Mouse (Mus musculus) mammary gland, adult 2 months (tissue): ENCODE measurements around the gene Gm3173. TPM values are rescaled to one million over a fixed set of nuclear protein-coding genes. Genes with fewer than 3 reads are reported as not detected.

ENCODE experiments used
- polyA plus RNA-seq: library from polyadenylated mRNA; depleted of rRNA; stranded (reverse); fragments of >200 nt; gene quantifications from 2 replicates; pipeline ENCODE4 v1.2.3, GENCODE M21; 2012; ENCODE audit warnings: low replicate concordance; rRNA removed

The Gm3173 gene
- polyA plus RNA-seq: not detected in 2 replicates

DNA sequence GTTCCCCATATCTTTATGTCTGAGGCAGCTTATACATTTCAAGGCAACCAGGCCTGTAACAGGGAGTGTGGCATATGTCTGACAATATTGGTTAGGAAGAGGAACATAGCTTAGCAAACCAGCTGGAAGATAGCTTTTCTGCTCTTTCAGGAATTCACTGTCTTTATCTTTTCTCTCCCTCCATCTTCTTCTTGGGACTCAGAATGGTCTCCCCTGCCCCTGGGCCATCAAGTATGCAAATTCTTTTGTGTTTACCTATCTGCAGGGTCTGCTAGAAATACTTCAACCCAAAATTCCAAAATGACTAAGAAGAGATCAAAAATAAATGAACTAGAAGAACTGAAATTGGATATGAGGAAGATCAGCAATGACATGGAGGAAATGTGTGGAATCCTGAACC is at the start of gene Gm3173:
Gm3173 (plus strand) TSS at position 301 of the 400 bp plus-strand sequence.

DNA sequence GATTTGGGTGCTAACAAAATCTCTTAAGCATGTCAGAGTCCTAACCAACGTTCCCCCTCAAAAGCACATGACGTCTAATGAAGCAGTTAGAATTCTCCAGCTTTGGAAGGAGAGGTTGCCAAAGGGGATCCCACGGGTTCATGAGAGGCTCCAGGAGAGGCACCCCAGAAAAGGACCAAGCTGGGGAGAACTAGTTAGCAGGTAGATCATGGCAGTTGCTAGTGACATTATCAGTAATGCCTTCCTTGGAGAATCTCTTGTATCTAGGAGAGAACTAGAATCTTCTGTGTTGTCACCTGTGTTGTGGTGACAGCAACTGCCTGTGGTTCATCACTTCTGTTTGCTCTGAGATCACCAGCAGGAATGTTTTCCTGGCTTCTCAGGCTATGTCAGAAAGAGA is 33.6 kb upstream of the Gm3173 start, which contains the start of gene Gm3159:
Gm3159 (plus strand) TSS at position 301 of the 400 bp plus-strand sequence.

DNA sequence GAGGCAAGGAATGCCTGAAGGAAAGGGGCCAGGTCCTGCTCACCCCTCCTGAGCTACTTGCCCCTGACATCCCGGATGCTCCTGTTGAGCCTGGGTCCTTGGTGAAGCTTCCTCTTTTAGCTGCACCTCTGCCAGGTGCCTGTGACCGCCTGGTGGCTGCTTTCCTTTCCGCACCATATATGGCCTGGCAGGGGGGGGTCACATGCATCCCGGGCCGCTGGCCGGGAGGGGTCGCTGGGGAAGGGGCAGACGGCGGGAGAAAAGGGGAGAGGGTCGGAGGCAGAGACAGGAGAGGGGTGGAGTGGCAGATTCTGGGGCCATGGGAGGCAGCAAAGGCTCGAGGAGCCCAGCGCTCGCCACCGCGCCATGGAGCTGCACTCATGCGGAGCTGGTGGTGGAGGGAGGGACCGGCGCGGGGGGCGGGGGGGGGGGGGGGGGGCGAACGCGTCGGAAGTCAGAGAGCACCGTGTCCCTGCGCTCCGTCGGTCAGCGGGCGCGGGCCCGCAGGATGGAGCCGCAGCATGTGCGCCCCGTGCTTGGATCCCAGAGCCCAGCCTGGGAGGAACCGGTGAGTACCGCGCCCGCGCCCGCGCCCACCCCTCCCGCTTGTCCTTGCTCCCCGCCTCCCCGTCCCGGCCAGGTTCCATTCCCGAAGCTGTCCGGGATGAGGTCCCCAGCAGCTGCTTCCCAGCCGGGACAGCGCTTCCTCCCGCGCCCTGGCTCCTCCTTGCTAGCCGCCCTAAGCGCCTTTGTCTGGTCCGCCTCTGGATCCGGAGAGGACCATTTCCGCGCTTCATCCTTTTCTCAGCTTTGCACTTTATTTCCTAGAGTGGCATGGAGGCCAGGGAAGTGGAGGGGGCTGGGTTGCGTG is 15.6 kb upstream of the Gm3173 start, which contains the start of gene Gm3164:
Gm3164 (plus strand) TSS at position 484 of the 871 bp plus-strand sequence.

GRCm38 (mm10) chr14:4481445-4481844 is 50.7 kb downstream of the Gm3173 start, which contains the start of gene Gm3182:
Gene Gm3182, plus strand, starts transcription at chr14:4481745.

GRCm38 (mm10) chr14:4555105-4555504 is 124.3 kb downstream of the Gm3173 start, which contains the start of gene Gm3047:
Gene Gm3047, plus strand, starts transcription at chr14:4555405.

Other genes with a start within 250 kb of the Gm3173 start
- gene Gm2974, start 248.4 kb upstream of the Gm3173 start, polyA plus RNA-seq: not detected in 2 replicates
- not detected in 2 replicates for gene Gm3138, start 181.4 kb upstream of the Gm3173 start, polyA plus RNA-seq
- not detected in 2 replicates for gene Gm3149, start 113.7 kb upstream of the Gm3173 start, polyA plus RNA-seq
- not detected in 2 replicates for gene 2610042L04Rik, start 96.2 kb upstream of the Gm3173 start, polyA plus RNA-seq
- gene Gm3159, start 33.5 kb upstream of the Gm3173 start, polyA plus RNA-seq: not detected in 2 replicates
- 0.33 TPM in 1 of 2 replicates, not detected in the other for gene Gm3164, start 15.5 kb upstream of the Gm3173 start, polyA plus RNA-seq
- gene Gm3182, start 50.8 kb downstream of the Gm3173 start, polyA plus RNA-seq: not detected in 2 replicates
- not detected in 2 replicates for gene Gm3047, start 124.4 kb downstream of the Gm3173 start, polyA plus RNA-seq
- not detected in 2 replicates for gene Gm8159, start 201.4 kb downstream of the Gm3173 start, polyA plus RNA-seq
- gene Gm3239, start 233.2 kb downstream of the Gm3173 start, polyA plus RNA-seq: 0.10 TPM in 1 of 2 replicates, not detected in the other